Mouse (Mus musculus) kidney, adult 18-20 months (tissue): ENCODE measurements at regions not wholly inside any gene's neighbourhood (a gene's known extent, or its start where the extent isn't known, plus 50 kb on each side); places are given as distances from the start of the nearest gene placed in this dataset.
"Not testable (repeated sequence)": the region's sequence is repeated elsewhere in the genome, so short reads cannot be mapped to it uniquely, and the experiment has no call there.

Experiments
- DNase-seq: peaks from one replicate; pipeline ENCODE4 v3.0.0; 2021

GRCm38 (mm10) chr10:68961376-68961775 is 189.9 kb upstream of the Rhobtb1 start:
- DNase-seq = no peak

GRCm38 (mm10) chr10:68963090-68963489 is 188.1 kb upstream of the Rhobtb1 start:
- DNase-seq = no peak

- no peak for DNase-seq
Observed at GRCm38 (mm10) chr10:68965271-68965670, 186.0 kb upstream of the Rhobtb1 start.

- no peak for DNase-seq
Observed at GRCm38 (mm10) chr10:68967976-68968968, 183.0 kb upstream of the Rhobtb1 start.

- DNase-seq = no peak
Observed at GRCm38 (mm10) chr10:68970521-68970920, 180.7 kb upstream of the Rhobtb1 start.

- DNase-seq = no peak
Observed at GRCm38 (mm10) chr10:68974771-68975170, 176.5 kb upstream of the Rhobtb1 start.

- no peak for DNase-seq
Observed at GRCm38 (mm10) chr10:68976443-68977025, 174.7 kb upstream of the Rhobtb1 start.

GRCm38 (mm10) chr10:68978115-68978514 is 173.1 kb upstream of the Rhobtb1 start:
- peak; percentile 7 for DNase-seq

GRCm38 (mm10) chr10:68979949-68980348 is 171.3 kb upstream of the Rhobtb1 start:
- no peak for DNase-seq

GRCm38 (mm10) chr10:68982288-68982687 is 168.9 kb upstream of the Rhobtb1 start:
- no peak for DNase-seq

- no peak for DNase-seq
Observed at GRCm38 (mm10) chr10:68990584-68990983, 160.7 kb upstream of the Rhobtb1 start.

- DNase-seq = no peak
Observed at GRCm38 (mm10) chr10:68999610-69000009, 151.6 kb upstream of the Rhobtb1 start.

GRCm38 (mm10) chr10:69001654-69002435 is 149.4 kb upstream of the Rhobtb1 start:
- DNase-seq = no peak

GRCm38 (mm10) chr10:69005199-69005872 is 145.9 kb upstream of the Rhobtb1 start:
- DNase-seq = peak; percentile 83

- not testable (repeated sequence) for DNase-seq
Observed at GRCm38 (mm10) chr10:69008679-69009078, 142.6 kb upstream of the Rhobtb1 start.

GRCm38 (mm10) chr10:69020811-69021743 is 130.2 kb upstream of the Rhobtb1 start:
- no peak for DNase-seq

- DNase-seq = no peak
Observed at GRCm38 (mm10) chr10:69033410-69033809, 117.8 kb upstream of the Rhobtb1 start.

- no peak for DNase-seq
Observed at GRCm38 (mm10) chr10:69034390-69035120, 116.7 kb upstream of the Rhobtb1 start.

GRCm38 (mm10) chr10:69035536-69035935 is 115.7 kb upstream of the Rhobtb1 start:
- not testable (repeated sequence) for DNase-seq

GRCm38 (mm10) chr10:69036096-69036495 is 115.1 kb upstream of the Rhobtb1 start:
- DNase-seq = no peak

- DNase-seq = peak; percentile 26
Observed at GRCm38 (mm10) chr10:69044171-69044651, 107.0 kb upstream of the Rhobtb1 start.
